Mouse (Mus musculus) kidney, adult 10 weeks (tissue): Measurements from ENCODE around the gene Cenpe. TPM values are rescaled to one million over a fixed set of nuclear protein-coding genes. Genes with fewer than 3 reads are reported as not detected.

Experiments
- polyA plus RNA-seq: library from polyadenylated mRNA; stranded (reverse); fragments of 350-450 nt; fragmentation: Illumina TruSeq; extraction: RNeasy Lipid Tissue Mini Kit (QIAGEN cat#74804); gene quantifications from one replicate; pipeline ENCODE4 v1.2.3, GENCODE M21; 2014; ENCODE audit warnings: low read depth, low replicate concordance

Gene Cenpe
- 0.69 TPM for polyA plus RNA-seq

DNA sequence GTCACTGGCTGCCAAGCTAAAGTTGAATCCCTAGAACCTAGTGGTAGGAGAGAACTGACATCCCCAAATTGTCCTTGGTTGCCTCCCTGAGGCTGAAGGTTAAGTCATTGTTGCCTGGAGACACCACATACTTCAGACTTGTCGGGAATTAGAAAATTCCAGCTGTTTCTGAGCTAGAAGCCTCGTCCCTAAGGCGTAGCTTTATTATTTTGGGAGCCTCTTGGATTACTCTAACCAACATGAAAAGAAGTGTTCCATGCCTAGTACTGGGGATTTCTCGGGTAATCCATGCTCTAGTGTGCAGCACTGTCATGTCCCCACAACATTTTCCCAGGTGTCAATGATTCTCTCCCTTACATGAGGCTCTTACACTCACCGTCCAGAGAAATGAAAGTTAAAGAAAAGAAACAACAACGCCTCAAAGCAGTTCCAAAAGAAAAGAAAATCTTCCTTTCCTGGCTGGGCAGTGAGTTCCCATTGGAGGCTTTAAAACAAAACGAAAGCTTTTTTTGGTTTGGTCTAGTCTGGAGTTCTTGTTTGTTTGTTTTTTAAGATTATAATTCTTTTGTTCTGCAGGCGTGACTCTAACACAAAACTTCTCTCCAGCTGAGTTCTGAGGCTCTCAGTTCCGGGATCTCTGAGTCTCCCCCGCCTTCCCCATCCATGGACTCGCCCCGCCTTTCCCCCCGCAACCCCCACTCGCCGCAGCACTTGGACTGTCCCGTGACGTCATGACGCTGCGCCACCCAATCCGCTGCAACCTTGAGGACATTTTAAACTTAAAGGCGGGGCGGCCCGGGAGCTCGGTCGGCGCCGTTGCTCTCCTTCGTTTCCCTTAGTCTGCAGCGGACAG lies at the start of gene Cenpe:
TSS of gene Cenpe (plus strand) at position 733 of the 853 bp plus-strand sequence.

GRCm38 (mm10) chr3:135280669-135281415 lies 68.5 kb downstream of the Cenpe start, which contains the start of gene Bdh2:
TSS of gene Bdh2 (plus strand) at chr3:135281221.

DNA sequence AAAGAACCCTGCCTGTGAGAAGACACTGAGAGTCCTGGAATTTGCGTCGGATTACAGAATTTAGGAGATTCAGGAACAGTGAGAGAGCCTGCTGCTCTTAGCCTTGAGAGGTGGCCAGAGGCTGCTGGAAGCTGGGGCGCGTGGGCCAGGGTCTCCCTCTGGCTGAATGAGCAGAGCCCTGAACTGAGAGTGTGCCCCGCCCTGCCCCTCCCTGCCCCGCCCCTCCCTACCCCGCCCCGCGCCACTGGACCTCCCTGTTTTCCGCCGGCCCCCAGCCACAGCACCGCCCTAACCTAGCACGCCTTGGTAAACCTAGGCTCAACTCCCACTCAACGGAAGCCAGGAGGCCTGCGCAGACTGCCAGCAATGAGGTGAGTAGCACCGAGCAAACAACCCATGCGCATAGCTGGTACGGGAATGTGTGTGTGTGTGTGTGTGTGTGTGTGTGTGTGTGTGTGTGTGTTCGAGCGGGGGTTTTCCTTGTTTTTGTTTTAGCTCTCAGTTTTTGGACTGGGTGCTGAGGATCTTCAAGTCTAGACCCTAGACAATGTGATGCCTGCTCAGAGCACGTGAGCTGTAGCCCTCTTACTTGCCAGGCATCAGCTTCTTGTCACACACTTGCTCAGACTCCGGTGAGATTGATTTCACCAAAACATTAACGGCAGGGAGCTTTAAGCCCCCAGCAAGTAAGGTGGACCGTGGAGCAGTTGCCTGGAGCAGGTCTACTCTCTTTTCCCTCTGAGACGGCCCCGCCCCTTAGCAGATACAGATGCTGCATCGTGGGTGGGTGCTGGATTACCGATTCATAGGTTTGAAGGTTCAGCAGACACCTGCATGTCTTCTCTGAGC lies 95.3 kb downstream of the Cenpe start, which contains the start of gene Slc9b2:
TSS of gene Slc9b2 (plus strand) at position 290 of the 849 bp plus-strand sequence.

Other genes starting within 250 kb of the Cenpe start
- gene Bdh2, start 68.7 kb downstream of the Cenpe start, polyA plus RNA-seq = 145 TPM
- 0.24 TPM for gene Slc9b2, start 95.2 kb downstream of the Cenpe start, polyA plus RNA-seq
- gene Slc9b1, start 135.5 kb downstream of the Cenpe start, polyA plus RNA-seq = 0.61 TPM
- gene Cisd2, start 211.4 kb downstream of the Cenpe start, polyA plus RNA-seq = 158 TPM
- gene Ube2d3, start 225.6 kb downstream of the Cenpe start, polyA plus RNA-seq = 1,331 TPM